Mouse (Mus musculus) intestine, embryonic 15.5 days (tissue): Measurements from ENCODE around the gene Gm8369. TPM values are rescaled to one million over a fixed set of nuclear protein-coding genes. Genes with fewer than 3 reads are reported as not detected.
"Not testable (repeated sequence)": the region's sequence is repeated elsewhere in the genome, so short reads cannot be mapped to it uniquely, and the experiment has no call there.

ENCODE experiments used
- ATAC-seq: fragments of 200-750 bp; cut with Nextera tagmentation; 2 replicates; pipeline ENCODE4 v1.8.0; 2017; ENCODE audit warnings: moderate TSS enrichment, moderate library complexity
- H3K27ac ChIP-seq: fragments of 300-500 bp; sonication (generic); 2 replicates; pipeline ENCODE4 v1.5.1; 2015; ENCODE audit warnings: mild to moderate bottlenecking, inconsistent platforms
- H3K27me3 ChIP-seq: fragments of 300-500 bp; sonication (generic); replicated peaks from 2 replicates; pipeline ENCODE4 v1.6.1; 2015; ENCODE audit warnings: inconsistent platforms
- H3K36me3 ChIP-seq: fragments of 300-500 bp; sonication (generic); 2 replicates; pipeline ENCODE4 v1.6.1; 2015; ENCODE audit warnings: inconsistent platforms
- H3K4me1 ChIP-seq: fragments of 300-500 bp; sonication (generic); replicated peaks from 2 replicates; pipeline ENCODE4 v1.6.1; 2015; ENCODE audit warnings: inconsistent platforms
- H3K4me2 ChIP-seq: fragments of 300-500 bp; sonication (generic); replicated peaks from 2 replicates; pipeline ENCODE4 v1.6.1; 2015; ENCODE audit warnings: mild to moderate bottlenecking, inconsistent platforms
- H3K4me3 ChIP-seq: fragments of 300-500 bp; sonication (generic); replicated peaks from 2 replicates; pipeline ENCODE4 v1.5.1; 2015; ENCODE audit warnings: inconsistent platforms
- H3K9ac ChIP-seq: fragments of 300-500 bp; sonication (generic); 2 replicates; pipeline ENCODE4 v1.6.1; 2015; ENCODE audit warnings: inconsistent platforms
- H3K9me3 ChIP-seq: fragments of 300-500 bp; sonication (generic); 2 replicates; pipeline ENCODE4 v1.6.1; 2016; ENCODE audit warnings: inconsistent platforms
- WGBS: fragments of 180-500 bp; shearing (Covaris S2); methylation state at CpG from one replicate; pipeline ENCODE4 v1.1.7; 2015; 5-methylcytosine and 5-hydroxymethylcytosine counted together
- polyA plus RNA-seq: library from polyadenylated mRNA; unstranded; fragments of >200 nt; fragmentation: Nextera tagmentation; extraction: Ambion mirVana; gene quantifications from 2 replicates; pipeline ENCODE4 v1.2.1, GENCODE M21; 2015

Gm8369 gene
- polyA plus RNA-seq, 1 experiment from 2014 or later = 0.06 TPM

DNA sequence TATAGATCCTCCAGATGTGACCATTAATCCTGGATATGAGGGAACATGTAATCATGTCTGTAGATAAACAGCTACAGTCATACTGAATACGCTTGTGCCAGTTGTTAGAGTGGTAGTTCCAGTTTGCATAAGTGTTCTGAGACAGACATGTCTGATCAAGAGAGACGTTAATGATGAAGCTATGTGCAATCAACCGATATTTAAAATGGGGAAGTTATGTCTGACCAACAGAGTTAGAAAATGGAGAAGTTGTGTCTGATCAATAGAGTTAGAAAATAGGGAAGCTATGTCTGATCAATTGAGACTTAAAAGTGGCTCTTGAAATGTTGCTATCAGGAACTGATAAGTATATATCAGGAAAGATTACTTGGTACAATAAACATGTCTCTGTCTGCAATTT lies 472 bp upstream of the Gm8369 start:
- Histone ChIP-seq H3K4me2 (no peak overlapping the region), H3K9ac (no peak overlapping the region), H3K4me1 (no peaks in the 10 kb centered on the region), H3K27ac (no peak overlapping the region), H3K9me3 (no peaks in the 10 kb centered on the region), H3K4me3 (no peak overlapping the region), H3K27me3 (no peaks in the 10 kb centered on the region), H3K36me3 (no peaks in the 10 kb centered on the region)
- WGBS = 86% methylated on average over 3 of the region's 3 CpGs
- no peak for ATAC-seq

DNA sequence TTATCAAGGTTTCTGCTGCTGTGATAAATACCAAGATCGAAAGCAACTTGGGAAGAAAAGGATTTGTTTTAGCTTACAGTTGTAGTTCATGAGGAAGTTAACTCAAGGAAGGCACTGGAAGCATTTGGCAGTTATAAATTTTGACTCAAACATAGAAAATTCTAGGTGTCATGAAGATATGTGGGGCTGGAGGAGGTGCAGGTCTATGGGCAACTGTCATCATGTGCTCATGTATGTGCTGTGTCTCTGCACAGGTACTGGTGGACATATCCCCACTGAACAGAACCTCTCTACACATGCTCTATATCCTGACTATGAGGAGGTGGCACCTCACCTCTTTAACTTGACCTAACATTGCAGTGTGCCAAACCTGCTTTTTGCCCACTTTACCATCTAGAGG lies 861 bp downstream of the Gm8369 start:
- Histone ChIP-seq H3K4me2 (no peak overlapping the region), H3K9me3 (no peaks in the 10 kb centered on the region), H3K4me1 (no peaks in the 10 kb centered on the region), H3K36me3 (no peaks in the 10 kb centered on the region), H3K27ac (no peak overlapping the region), H3K9ac (no peak overlapping the region), H3K27me3 (no peaks in the 10 kb centered on the region), H3K4me3 (no peak overlapping the region)
- 92% methylated on average over 1 of the region's 1 CpGs for WGBS
- no peak for ATAC-seq

DNA sequence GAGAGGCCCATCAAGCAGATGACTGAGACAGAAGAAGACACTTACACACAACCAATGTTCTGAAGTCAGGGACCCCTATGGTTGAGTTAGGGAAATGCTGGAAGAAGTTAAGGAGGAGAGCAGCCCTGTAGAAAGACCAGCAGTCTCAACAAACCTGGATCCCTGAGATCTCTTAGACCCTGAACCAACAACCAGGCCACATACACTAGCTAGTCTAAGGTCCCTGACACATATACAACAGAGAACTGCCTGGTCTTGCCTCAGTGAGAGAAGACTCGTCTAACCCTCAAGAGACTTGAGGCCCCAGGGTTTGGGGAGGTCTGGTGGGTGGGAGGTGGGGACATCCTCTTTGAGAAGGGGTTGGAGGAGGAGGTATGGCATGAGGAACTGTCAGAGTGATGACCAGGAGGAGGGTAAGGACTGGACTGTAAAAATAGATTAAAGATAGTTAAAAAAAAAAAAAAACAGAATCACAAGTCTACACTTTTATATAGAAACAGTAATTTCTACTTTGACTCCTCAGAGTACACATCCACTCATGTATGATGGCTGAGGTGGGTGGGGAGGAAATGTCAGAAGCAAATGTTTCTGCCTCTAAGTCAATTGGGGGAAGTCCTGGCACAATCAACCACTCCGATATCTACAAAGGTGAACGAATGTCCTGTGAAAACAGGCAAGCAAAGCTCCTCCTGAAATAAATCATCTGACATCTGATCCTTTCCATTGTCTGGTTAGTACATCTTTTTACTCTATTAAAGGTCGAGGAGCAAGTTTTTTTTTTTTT lies 5.9 kb downstream of the Gm8369 start:
- Histone ChIP-seq H3K27me3 (no peaks in the 10 kb centered on the region), H3K9me3 (no peaks in the 10 kb centered on the region), H3K4me1 (no peaks in the 10 kb centered on the region), H3K4me3 (no peak overlapping the region), H3K9ac (no peak overlapping the region), H3K4me2 (no peak overlapping the region), H3K36me3 (no peaks in the 10 kb centered on the region), H3K27ac (no peak overlapping the region)
- 70% methylated on average over 4 of the region's 4 CpGs for WGBS
- ATAC-seq = no peak

DNA sequence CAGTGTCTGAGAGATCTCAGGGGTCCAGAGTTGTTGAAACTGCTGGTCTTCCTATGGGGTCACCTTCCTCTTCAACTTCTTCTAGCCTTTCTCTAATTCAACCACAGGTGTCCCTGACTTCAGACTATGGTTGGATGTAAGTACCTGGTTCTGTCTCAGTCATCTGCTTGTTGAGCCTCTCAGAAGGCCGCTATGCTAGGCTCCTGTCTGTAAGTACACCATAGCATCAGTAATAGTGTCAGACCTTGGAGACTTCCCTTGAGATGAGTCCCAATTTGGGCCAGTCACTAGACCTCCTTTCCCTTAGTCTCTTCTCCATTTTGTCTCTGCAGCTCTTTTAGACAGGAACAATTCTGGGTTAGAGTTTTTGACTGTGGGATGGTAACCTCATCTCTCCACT lies 6.9 kb downstream of the Gm8369 start:
- ATAC-seq = no peak
- Histone ChIP-seq H3K27ac (no peak overlapping the region), H3K4me2 (no peak overlapping the region), H3K4me3 (no peak overlapping the region), H3K9me3 (no peaks in the 10 kb centered on the region), H3K36me3 (no peaks in the 10 kb centered on the region), H3K4me1 (no peaks in the 10 kb centered on the region), H3K9ac (no peak overlapping the region), H3K27me3 (no peaks in the 10 kb centered on the region)
- 80% methylated on average over 1 of the region's 1 CpGs for WGBS

DNA sequence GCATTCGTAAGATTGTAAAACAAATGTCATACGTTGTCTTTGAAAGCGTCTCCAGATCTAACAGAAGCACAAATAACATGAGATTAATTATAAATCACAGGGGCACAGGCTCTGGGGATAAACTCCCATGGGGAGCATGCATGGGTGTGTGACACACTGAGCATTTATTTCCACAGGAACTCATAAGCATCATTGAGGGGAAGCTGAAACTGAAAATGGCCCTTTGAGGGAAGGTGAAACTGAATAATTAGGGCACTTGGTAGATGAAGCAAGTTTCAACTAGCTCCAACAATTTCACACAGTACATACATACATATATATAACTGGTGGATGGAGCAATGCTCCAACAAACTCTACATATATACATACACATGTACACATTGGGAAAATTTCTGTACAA lies 8.8 kb downstream of the Gm8369 start:
- Histone ChIP-seq H3K4me3 (no peak overlapping the region), H3K4me1 (no peaks in the 10 kb centered on the region), H3K9me3 (no peaks in the 10 kb centered on the region), H3K9ac (no peak overlapping the region), H3K4me2 (no peak overlapping the region), H3K36me3 (no peaks in the 10 kb centered on the region), H3K27me3 (no peaks in the 10 kb centered on the region), H3K27ac (no peak overlapping the region)
- WGBS = 64% methylated on average over 3 of the region's 3 CpGs
- no peak for ATAC-seq

DNA sequence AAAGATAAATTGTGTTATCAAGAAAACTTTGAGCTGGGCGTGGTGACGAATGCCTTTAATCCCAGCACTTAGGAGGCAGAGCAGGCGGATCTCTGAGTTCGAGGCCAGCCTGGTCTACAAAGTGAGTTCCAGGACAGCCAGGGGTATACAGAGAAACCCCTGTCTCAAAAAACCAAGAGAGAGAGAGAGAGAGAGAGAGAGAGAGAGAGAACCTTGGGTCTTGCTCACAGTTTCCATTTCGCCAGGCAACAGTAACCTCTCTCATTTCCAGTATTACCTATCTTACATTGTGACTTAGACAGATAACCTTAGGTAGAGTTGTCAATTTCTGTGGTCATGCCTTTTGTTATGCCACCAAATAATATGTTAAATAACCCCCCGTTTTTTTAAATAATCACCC lies 10.6 kb downstream of the Gm8369 start:
- Histone ChIP-seq H3K27me3 (no peaks in the 10 kb centered on the region), H3K27ac (no peak overlapping the region), H3K4me3 (no peak overlapping the region), H3K4me1 (no peaks in the 10 kb centered on the region), H3K9ac (no peak overlapping the region), H3K4me2 (no peak overlapping the region), H3K9me3 (no peaks in the 10 kb centered on the region), H3K36me3 (no peaks in the 10 kb centered on the region)
- 83% methylated on average over 6 of the region's 6 CpGs for WGBS
- no peak for ATAC-seq

DNA sequence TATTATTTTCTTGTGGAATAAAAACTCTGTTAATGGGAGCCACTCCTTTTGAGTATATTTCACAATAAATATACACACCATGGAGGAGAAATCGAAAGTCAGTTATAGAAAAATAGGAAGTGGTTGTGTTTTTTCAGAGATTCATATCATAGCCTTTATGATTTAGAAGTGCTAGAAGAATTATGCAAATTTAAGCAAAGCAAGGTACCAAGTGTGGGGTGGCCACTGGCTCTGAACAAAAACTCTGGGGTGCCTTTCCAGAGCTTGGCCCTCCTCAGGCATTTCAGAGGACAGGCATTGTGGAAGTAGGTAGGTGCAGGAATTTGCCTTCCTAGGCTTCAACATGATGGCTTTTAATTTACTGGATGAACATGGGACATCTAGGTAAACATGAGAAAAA lies 11.6 kb downstream of the Gm8369 start:
- not testable (repeated sequence) for H3K27ac ChIP-seq, H3K4me2 ChIP-seq, H3K4me3 ChIP-seq, H3K4me1 ChIP-seq, ATAC-seq, H3K27me3 ChIP-seq, H3K9ac ChIP-seq, H3K36me3 ChIP-seq, H3K9me3 ChIP-seq
- WGBS = 64% methylated on average over 1 of the region's 1 CpGs

DNA sequence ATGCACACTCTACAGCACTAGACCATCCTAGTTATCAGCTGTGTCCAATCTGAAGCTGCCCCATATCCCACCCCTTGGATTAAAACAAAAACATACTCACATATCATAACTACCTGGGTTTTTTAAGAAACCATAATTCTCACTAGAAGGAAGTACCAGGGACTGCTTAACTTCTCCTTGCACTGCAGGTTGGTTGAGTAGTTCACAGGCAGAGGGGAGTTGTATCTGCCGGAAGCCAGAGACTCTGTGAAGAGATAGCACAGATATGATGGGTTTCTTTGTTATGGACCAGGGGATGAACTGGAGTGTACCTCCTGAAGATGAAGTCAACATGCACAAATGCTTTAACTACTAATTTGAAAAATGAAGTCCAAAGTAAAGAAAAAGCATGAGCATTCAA lies 15.1 kb downstream of the Gm8369 start:
- no peak overlapping the region for H3K4me3 ChIP-seq
- 92% methylated on average over 1 of the region's 1 CpGs for WGBS
- no peaks in the 10 kb centered on the region for H3K4me1 ChIP-seq
- no peak overlapping the region for H3K9ac ChIP-seq
- no peak for ATAC-seq
- H3K9me3 ChIP-seq = no peaks in the 10 kb centered on the region
- H3K36me3 ChIP-seq = no peaks in the 10 kb centered on the region
- H3K27ac ChIP-seq = no peak overlapping the region
- no peak overlapping the region for H3K4me2 ChIP-seq
- H3K27me3 ChIP-seq = no peaks in the 10 kb centered on the region

DNA sequence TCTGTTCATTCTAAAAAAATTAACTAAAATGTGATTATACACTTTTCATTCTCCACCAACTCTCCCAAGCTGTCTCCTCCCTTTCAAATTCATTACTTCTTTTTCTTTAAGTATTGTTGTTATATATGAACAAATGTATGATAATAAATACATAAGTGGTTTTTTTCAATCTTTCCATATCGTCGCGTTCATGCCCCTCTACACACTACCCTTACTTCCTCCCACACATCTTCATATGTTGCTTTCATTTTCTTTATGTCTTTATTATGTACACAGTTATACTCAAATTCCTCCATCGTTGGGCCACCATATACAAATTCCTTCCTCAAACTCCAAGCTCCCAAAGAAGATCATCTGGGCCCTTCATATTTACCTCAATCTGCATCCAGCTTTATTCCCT lies 15.6 kb downstream of the Gm8369 start:
- Histone ChIP-seq H3K36me3 (no peaks in the 10 kb centered on the region), H3K27me3 (no peaks in the 10 kb centered on the region), H3K9me3 (no peaks in the 10 kb centered on the region), H3K4me2 (no peak overlapping the region), H3K4me1 (no peaks in the 10 kb centered on the region), H3K9ac (no peak overlapping the region), H3K27ac (no peak overlapping the region), H3K4me3 (no peak overlapping the region)
- WGBS = 83% methylated on average over 4 of the region's 4 CpGs
- ATAC-seq = no peak

DNA sequence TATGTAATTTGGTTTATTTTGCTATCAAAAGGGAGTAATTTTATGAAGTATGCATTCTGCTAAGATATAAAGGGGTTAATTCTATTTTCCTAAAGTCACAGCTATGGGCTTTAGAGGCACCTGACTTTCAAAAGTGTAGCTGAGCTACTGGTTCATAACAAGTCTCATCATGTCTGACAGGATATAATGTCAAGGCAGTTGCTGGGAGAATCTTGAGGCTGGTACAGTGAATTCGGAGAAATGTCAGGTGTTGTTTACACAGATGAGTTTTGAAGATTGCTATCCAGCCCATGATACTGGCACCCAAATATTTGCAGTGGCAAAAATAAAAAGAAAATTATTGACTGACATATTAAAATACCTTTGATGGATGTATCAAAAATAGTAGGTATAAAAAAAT lies 19.1 kb downstream of the Gm8369 start:
- H3K4me1 ChIP-seq = no peaks in the 10 kb centered on the region
- no peaks in the 10 kb centered on the region for H3K27me3 ChIP-seq
- no peak overlapping the region for H3K9ac ChIP-seq
- H3K4me2 ChIP-seq = no peak overlapping the region
- no peaks in the 10 kb centered on the region for H3K9me3 ChIP-seq
- H3K4me3 ChIP-seq = no peak overlapping the region
- H3K36me3 ChIP-seq = no peaks in the 10 kb centered on the region
- ATAC-seq = no peak
- H3K27ac ChIP-seq = no peak overlapping the region
- WGBS = 75% methylated on average over 1 of the region's 1 CpGs

DNA sequence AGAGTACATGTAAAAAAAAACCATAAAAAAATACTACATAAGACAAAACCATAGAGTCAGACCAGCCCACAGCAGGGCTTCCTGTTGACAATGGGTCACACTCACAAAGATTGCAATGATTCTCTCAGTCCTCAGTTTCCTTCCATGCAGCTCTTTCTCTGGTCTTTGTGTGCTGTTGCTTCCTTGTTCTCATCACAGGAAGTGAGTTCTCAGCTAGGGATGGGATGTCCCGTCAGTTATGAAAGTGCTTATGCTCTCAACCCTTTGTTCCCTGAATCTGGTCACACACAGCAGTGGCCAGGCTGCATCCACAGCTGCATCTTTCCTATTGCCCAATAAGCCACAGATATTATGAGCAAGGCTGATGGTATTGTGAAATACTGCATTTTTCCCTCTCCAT lies 27.7 kb downstream of the Gm8369 start:
- WGBS = 55% methylated on average over 1 of the region's 1 CpGs
- Histone ChIP-seq H3K4me1 (no peaks in the 10 kb centered on the region; the same call in 1 of the 2 replicates), H3K27me3 (no peaks in the 10 kb centered on the region), H3K4me3 (no peak overlapping the region), H3K27ac (no peak overlapping the region), H3K9ac (no peak overlapping the region), H3K4me2 (no peak overlapping the region), H3K9me3 (no peaks in the 10 kb centered on the region), H3K36me3 (no peaks in the 10 kb centered on the region)
- ATAC-seq = no peak

DNA sequence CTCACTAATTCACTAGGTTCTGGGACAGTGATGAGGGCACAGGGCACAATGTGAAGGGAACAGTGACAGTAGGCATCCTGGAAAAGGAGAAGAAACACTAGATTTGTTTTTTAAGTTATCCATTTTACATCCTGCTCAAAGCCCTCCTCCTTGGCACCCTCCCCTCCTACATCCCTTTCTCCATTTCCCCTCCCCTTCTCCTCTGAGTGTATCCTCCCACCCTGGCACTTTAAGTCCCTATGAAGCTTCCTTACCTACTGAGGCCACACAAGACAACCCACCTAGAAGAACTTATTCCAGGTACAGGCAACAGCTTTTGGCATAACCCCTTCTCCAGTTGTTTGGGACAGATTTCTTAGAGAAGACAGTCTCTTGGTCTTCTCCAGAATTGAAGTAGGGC lies 30.5 kb downstream of the Gm8369 start, which contains the start of gene Ms4a6b:
Gene Ms4a6b, plus strand, starts transcription at position 267 of the 400 bp plus-strand sequence.
- H3K9me3 ChIP-seq = no peaks in the 10 kb centered on the region
- no peaks in the 10 kb centered on the region for H3K36me3 ChIP-seq
- no peak within 1 kb of the TSS for H3K4me3 ChIP-seq
- no peak within 1 kb of the TSS for H3K4me2 ChIP-seq
- H3K27me3 ChIP-seq = no peaks in the 10 kb centered on the region
- H3K27ac ChIP-seq = no peak within 1 kb of the TSS
- H3K4me1 ChIP-seq = no peaks in the 10 kb centered on the region
- no peak for ATAC-seq
- no peak within 1 kb of the TSS for H3K9ac ChIP-seq

DNA sequence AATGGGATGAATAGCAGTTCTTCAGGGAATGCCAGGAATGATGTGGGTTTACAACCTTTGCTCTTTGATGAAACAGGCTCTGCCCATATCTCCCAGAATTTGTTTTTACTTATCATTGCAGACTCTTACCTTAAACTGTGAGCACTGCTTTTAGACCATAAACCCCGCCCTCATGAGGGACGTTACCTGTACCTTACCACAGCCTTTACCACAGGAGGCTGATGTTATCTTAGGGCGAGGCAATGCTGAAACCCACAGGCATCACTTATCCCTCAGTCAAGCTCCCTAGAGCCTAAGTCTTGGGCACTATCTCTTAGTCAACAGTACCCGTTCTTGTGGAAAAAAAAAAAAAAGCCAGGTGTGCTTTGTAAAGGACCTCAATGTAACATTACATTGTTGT lies 31.1 kb downstream of the Gm8369 start:
- Histone ChIP-seq H3K27ac (no peak overlapping the region), H3K4me3 (no peak overlapping the region), H3K36me3 (no peaks in the 10 kb centered on the region), H3K4me2 (no peak overlapping the region), H3K9me3 (no peaks in the 10 kb centered on the region), H3K27me3 (no peaks in the 10 kb centered on the region), H3K9ac (no peak overlapping the region), H3K4me1 (no peaks in the 10 kb centered on the region)
- 52% methylated on average over 4 of the region's 4 CpGs for WGBS
- no peak for ATAC-seq
